Mouse (Mus musculus) CD4-positive, CD25-positive, alpha-beta regulatory T cell, adult 4 months (primary cell): Measurements from ENCODE around the gene Cnbd2. TPM values are rescaled to one million over a fixed set of nuclear protein-coding genes. Genes with fewer than 3 reads are reported as not detected.

Experiments used
- polyA plus RNA-seq, 2 experiments: library from polyadenylated mRNA; unstranded; fragments of 100-300 nt; shearing (Covaris generic); gene quantifications; one replicate each; pipeline ENCODE4 v1.2.1; 2017

The Cnbd2 gene
- polyA plus RNA-seq, 2 experiments from 2014 or later: 6.3 to 8.8 TPM

Other genes starting within 250 kb of the Cnbd2 start
- gene Spag4, start 247.1 kb upstream of the Cnbd2 start, polyA plus RNA-seq: under 1 TPM in 1 of 2 experiments, not detected in 1; 0.15 TPM
- 10 to 100 TPM; 48.0 to 57.8 TPM for gene Cpne1, start 200.3 kb upstream of the Cnbd2 start, polyA plus RNA-seq
- 10 to 100 TPM; 15.6 to 19.2 TPM for gene Rbm12, start 200.3 kb upstream of the Cnbd2 start, polyA plus RNA-seq
- 1 to 10 TPM; 7.7 to 8.0 TPM for gene Gm28036, start 185.2 kb upstream of the Cnbd2 start, polyA plus RNA-seq
- 100 to 1,000 TPM; 109 to 134 TPM for gene Romo1, start 168.3 kb upstream of the Cnbd2 start, polyA plus RNA-seq
- 10 to 100 TPM; 40.2 to 47.6 TPM for gene Nfs1, start 168.1 kb upstream of the Cnbd2 start, polyA plus RNA-seq
- gene Rbm39, start 132.1 kb upstream of the Cnbd2 start, polyA plus RNA-seq: 100 to 1,000 TPM; 592 to 714 TPM
- 10 to 100 TPM; 70.0 to 87.9 TPM for gene Phf20, start 115.8 kb upstream of the Cnbd2 start, polyA plus RNA-seq
- 1 to 10 TPM; 1.6 to 2.7 TPM for gene Scand1, start 405 bp downstream of the Cnbd2 start, polyA plus RNA-seq
- gene Epb41l1, start 108.6 kb downstream of the Cnbd2 start, polyA plus RNA-seq: under 1 TPM in 1 of 2 experiments, not detected in 1; 0.24 TPM
- gene Aar2, start 235.3 kb downstream of the Cnbd2 start, polyA plus RNA-seq: 10 to 100 TPM; 32.9 to 42.8 TPM